Mouse (Mus musculus) midbrain, embryonic 13.5 days (tissue): ENCODE data around the gene Hoxd9. TPM values are rescaled to one million over a fixed set of nuclear protein-coding genes. Genes with fewer than 3 reads are reported as not detected.

Experiments
- ATAC-seq: fragments of 200-750 bp; cut with Nextera tagmentation; 2 replicates; pipeline ENCODE4 v1.8.0; 2017; ENCODE audit warnings: mild to moderate bottlenecking, moderate TSS enrichment, moderate library complexity
- H3K27ac ChIP-seq: fragments of 300-500 bp; sonication (generic); 2 replicates; pipeline ENCODE4 v1.5.1; 2015; ENCODE audit warnings: inconsistent platforms, mild to moderate bottlenecking, moderate library complexity
- H3K27me3 ChIP-seq: fragments of 300-500 bp; sonication (generic); 2 replicates; pipeline ENCODE4 v1.6.1; 2015; ENCODE audit warnings: mild to moderate bottlenecking, inconsistent platforms
- H3K36me3 ChIP-seq: fragments of 300-500 bp; sonication (generic); 2 replicates; pipeline ENCODE4 v1.6.1; 2015; ENCODE audit warnings: mild to moderate bottlenecking, inconsistent platforms
- H3K4me1 ChIP-seq: fragments of 300-500 bp; sonication (generic); replicated peaks from 2 replicates; pipeline ENCODE4 v1.6.1; 2015; ENCODE audit warnings: inconsistent platforms
- H3K4me2 ChIP-seq: fragments of 300-500 bp; sonication (generic); replicated peaks from 2 replicates; pipeline ENCODE4 v1.6.1; 2015; ENCODE audit warnings: moderate library complexity, mild to moderate bottlenecking, inconsistent platforms
- H3K4me3 ChIP-seq: fragments of 300-500 bp; sonication (generic); replicated peaks from 2 replicates; pipeline ENCODE4 v1.5.1; 2015; ENCODE audit warnings: mild to moderate bottlenecking, inconsistent platforms
- H3K9ac ChIP-seq: fragments of 300-500 bp; sonication (generic); replicated peaks from 2 replicates; pipeline ENCODE4 v1.6.1; 2015; ENCODE audit warnings: mild to moderate bottlenecking, inconsistent platforms
- H3K9me3 ChIP-seq: fragments of 300-500 bp; sonication (generic); 2 replicates; pipeline ENCODE4 v1.6.1; 2016; ENCODE audit warnings: mild to moderate bottlenecking, inconsistent platforms
- WGBS: fragments of 180-500 bp; shearing (Covaris S2); methylation state at CpG from one replicate; pipeline ENCODE4 v1.1.7; 2015; 5-methylcytosine and 5-hydroxymethylcytosine counted together
- polyA plus RNA-seq: library from polyadenylated mRNA; unstranded; fragments of >200 nt; fragmentation: Nextera tagmentation; extraction: Ambion mirVana; gene quantifications from 2 replicates; pipeline ENCODE4 v1.2.1, GENCODE M21; 2015

Gene Hoxd9
- polyA plus RNA-seq, 1 experiment from 2014 or later, result not detected

DNA sequence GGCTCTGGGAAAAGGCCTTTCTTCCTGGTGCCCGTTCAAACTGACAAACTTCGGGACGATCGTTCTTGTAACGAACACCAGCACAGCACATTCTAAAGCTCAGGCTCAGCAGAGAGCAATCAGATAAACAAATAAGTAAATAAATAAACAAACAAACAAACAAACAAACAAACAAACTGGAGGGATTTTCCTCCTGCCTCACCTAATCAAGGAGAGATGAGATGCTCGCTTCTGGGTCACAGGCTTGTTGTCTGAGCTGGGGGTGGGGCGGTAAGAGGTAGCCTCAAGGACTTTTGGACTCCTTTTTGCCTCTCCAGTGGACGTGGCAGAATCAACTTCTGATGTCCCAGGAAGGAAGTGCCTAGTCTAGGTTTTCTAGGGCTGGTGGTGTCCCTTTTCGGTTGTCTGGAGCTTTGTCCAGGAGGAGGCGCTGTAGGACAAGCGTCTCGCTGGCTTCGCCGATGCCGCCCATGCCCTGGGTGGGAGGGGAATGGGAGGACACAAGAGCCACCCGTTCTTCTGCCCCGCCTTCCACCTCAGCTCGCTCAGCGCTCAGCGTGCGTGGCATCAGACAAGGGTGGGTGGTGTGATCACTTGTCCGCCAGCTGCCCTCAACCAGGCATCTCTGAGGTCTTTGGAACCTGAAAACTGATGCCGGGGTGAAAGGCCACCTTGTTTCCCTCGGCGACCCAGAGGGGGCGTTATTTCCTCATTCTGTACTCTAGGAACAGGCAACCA lies 18.1 kb downstream of the Hoxd9 start:
- Histone ChIP-seq H3K27ac (no peak overlapping the region), H3K4me3 (peak overlapping the region; percentile 23), H3K9me3 (no peaks in the 10 kb centered on the region), H3K4me2 (peak overlapping the region; percentile 47), H3K27me3 (peaks cover 100% of the 10 kb centered on the region), H3K36me3 (no peaks in the 10 kb centered on the region), H3K9ac (no peak overlapping the region), H3K4me1 (peaks cover 6% of the 10 kb centered on the region)
- peak; percentile 73 for ATAC-seq
- WGBS, result 3% methylated on average over 26 of the region's 26 CpGs

DNA sequence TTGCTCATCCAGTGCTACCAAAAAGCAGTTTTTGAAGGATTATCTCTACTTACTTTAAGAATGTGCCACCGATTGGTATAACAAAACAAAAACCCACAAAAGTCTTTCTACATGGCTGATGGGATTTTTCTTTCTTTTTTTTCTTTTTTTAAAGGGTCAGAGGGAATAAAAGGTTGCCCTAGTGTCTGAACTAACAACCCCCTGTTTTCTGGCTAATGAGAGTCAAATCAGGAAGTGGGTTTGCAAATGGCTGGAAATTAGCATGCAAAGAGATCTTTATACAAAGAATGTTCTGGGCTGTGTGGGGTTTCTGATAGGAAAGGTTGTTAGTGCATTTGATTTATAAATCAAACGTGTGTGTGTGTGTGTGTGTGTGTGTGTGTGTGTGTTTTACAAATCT lies 22.9 kb downstream of the Hoxd9 start:
- Histone ChIP-seq H3K4me2 (no peak overlapping the region), H3K4me3 (no peak overlapping the region), H3K36me3 (no peaks in the 10 kb centered on the region), H3K9me3 (no peaks in the 10 kb centered on the region), H3K27me3 (peaks cover 100% of the 10 kb centered on the region), H3K4me1 (no peaks in the 10 kb centered on the region), H3K27ac (no peak overlapping the region), H3K9ac (no peak overlapping the region)
- no peak for ATAC-seq
- WGBS, result 4% methylated on average over 2 of the region's 2 CpGs

DNA sequence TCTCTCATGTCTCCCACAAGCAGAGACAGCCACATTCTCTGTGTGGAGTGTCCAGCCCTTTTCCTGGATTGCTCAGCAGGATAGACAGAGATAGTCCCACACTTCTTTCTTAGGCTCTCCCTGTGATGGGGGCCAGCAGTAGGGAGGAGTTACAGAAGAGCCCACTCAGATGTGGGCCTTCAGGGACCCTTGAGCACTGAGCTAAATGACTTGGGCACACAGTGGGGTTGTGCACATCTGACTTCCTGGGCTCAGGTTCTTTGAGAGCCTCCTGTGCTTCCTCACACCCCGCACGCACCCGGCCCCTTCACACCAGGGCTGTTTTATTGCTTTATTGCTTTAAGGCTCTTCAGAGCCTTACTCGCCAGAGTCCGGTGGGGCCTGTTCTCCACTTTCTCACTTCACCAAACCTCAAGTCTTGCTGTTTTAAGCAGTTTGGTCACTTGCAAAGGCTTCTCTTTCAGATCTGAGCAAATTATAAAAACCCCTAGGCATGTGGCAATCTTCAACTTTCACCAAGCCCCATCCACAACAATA lies 23.5 kb downstream of the Hoxd9 start:
- H3K4me1 ChIP-seq, result no peaks in the 10 kb centered on the region
- H3K36me3 ChIP-seq, result no peaks in the 10 kb centered on the region
- under 1% methylated on average over 5 of the region's 5 CpGs for WGBS
- H3K4me2 ChIP-seq, result no peak overlapping the region
- H3K27ac ChIP-seq, result no peak overlapping the region
- no peak overlapping the region for H3K9ac ChIP-seq
- peaks cover 100% of the 10 kb centered on the region for H3K27me3 ChIP-seq
- H3K9me3 ChIP-seq, result no peaks in the 10 kb centered on the region
- H3K4me3 ChIP-seq, result no peak overlapping the region
- no peak for ATAC-seq

DNA sequence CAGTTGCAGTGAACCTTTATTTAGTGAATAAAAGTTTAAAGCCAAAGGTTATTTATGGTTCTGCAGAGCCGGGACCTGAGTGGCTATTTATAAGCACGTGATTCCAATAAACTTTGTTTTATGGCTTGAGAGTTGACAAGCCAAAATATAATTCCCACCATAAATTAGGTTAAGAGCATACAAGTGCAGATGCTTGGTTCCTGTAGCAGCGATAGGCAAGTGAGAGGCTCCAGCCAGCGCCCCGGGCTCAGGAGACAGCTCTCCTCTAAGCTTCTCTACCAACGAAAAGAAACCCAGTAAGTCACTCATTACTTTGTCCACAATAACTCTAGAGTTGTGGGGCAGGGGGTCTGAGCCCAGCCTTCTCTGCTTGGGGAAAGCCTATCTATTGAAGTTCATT lies 24.4 kb downstream of the Hoxd9 start:
- H3K4me3 ChIP-seq, result no peak overlapping the region
- WGBS, result 3% methylated on average over 6 of the region's 6 CpGs
- peaks cover 100% of the 10 kb centered on the region for H3K27me3 ChIP-seq
- ATAC-seq, result no peak
- H3K4me1 ChIP-seq, result no peaks in the 10 kb centered on the region
- no peak overlapping the region for H3K27ac ChIP-seq
- H3K4me2 ChIP-seq, result no peak overlapping the region
- no peak overlapping the region for H3K9ac ChIP-seq
- no peaks in the 10 kb centered on the region for H3K9me3 ChIP-seq
- no peaks in the 10 kb centered on the region for H3K36me3 ChIP-seq

DNA sequence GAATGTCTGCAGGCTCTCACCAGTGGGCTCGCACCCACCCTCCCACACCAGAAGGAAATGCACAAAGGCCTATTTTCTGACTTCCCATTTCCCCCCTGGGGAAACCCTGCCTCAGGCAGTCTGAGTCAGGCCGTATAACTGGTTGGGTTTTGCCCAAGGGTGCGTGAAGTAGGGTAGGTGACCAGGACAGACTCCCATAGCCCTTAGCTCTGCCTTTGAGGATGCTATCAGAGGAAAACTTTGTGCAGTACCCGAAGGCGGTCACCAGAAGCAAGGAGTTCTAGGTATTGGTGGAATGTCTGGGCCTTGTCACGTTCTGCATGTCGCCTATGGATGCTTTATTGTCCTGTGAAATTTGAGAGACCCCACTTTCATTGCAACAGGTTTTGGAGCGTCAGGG lies 25.4 kb downstream of the Hoxd9 start:
- H3K4me2 ChIP-seq, result no peak overlapping the region
- ATAC-seq, result no peak

DNA sequence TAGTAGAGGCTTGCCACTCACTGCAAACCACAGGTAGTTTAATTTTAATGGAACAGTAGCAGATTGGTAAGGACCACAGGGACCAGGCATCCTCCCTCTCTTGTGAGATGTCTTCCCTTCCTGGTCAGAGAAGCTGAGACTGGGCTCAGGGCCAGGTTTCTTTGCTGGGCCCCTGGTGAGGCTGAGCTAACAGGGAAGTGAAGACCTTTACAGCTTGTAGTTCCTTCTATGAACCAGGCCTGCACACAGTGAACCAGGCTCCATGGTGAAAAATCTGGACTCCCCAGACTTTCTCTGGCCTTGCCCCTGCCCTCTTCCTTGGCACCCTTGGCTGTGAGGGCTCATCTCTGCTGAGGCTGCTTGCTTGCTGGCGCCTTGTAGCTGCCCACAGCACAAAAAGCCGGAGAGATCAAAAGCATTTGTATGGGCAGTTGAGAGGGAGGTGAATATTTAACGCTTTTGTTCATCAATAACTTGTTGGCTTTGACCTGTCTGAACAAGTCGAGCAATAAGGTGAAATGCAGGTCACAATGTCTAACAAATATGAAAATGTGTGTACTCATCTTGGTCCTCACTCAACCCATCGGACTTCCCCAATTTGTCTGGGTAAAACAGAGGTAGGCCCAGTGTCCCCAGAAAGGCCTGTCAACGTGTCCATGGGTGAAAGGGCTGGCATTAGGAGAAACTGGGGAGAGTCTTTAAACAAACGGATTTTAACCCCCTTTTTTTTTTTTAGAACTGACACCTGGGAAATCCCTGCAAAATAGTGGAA lies 26.9 kb downstream of the Hoxd9 start:
- Histone ChIP-seq H3K4me2 (no peak overlapping the region), H3K9me3 (no peaks in the 10 kb centered on the region), H3K9ac (no peak overlapping the region), H3K4me1 (peaks cover 6% of the 10 kb centered on the region), H3K27ac (no peak overlapping the region), H3K36me3 (no peaks in the 10 kb centered on the region), H3K4me3 (no peak overlapping the region), H3K27me3 (peaks cover 100% of the 10 kb centered on the region)
- ATAC-seq, result no peak
- WGBS, result 5% methylated on average over 7 of the region's 7 CpGs

More for the DNA sequence above, 25.4 kb downstream of the Hoxd9 start:
- 3% methylated on average over 8 of the region's 8 CpGs for WGBS
- Histone ChIP-seq H3K9me3 (no peaks in the 10 kb centered on the region), H3K4me3 (no peak overlapping the region), H3K27ac (no peak overlapping the region), H3K27me3 (peaks cover 100% of the 10 kb centered on the region), H3K9ac (no peak overlapping the region), H3K36me3 (no peaks in the 10 kb centered on the region), H3K4me1 (peaks cover 6% of the 10 kb centered on the region)

DNA sequence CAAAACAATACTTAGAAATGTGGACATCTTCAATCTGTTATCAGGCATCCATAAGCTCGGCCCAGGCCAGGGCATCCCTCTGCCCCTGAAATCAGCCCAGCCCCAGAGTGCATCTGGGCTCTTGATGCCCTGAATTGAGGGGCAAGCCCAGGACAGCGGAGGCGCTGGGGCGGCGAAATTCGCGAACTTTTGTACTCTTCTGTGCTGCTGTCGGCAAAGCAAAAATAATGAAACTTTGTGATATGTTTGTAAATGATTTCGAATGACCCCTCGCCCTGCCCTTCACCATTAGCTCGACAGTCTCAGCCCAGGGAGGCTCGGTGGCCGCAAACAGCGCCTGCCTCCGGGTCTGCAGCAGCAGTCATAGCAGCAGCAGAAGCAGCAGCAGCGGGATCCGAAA lies 27.6 kb downstream of the Hoxd9 start:
- Histone ChIP-seq H3K4me2 (no peak overlapping the region), H3K36me3 (no peaks in the 10 kb centered on the region), H3K9me3 (no peaks in the 10 kb centered on the region), H3K9ac (no peak overlapping the region), H3K27me3 (peaks cover 99% of the 10 kb centered on the region), H3K4me1 (peaks cover 6% of the 10 kb centered on the region), H3K4me3 (no peak overlapping the region), H3K27ac (no peak overlapping the region)
- ATAC-seq, result no peak
- WGBS, result 1% methylated on average over 17 of the region's 17 CpGs

DNA sequence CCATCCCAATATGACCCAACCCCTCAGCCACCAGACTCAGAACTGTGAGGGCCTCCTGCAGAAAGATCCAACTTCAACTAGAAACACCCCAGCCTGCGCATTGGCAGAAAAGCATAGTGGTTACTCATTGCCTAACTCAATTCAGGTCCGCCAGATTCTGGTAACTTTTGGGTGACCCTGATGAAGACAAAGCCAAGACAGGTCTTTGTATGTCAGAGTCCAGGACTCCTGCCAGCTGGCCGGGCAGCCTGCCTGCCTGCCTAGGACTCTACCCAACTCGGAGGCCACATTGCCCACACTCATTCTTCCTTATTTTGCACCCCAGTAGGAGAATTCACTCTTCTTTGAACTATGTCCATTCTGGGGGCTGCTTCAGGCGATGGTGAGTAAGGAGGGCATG lies 29.0 kb downstream of the Hoxd9 start, which contains the start of gene Gm28230:
Gene Gm28230 (plus strand): TSS at position 178 of the 400 bp plus-strand sequence.
- Histone ChIP-seq H3K4me3 (peak within 1 kb of the TSS; percentile 14; the same call in 1 of the 2 replicates), H3K4me2 (peak within 1 kb of the TSS; percentile 26; the same call in 1 of the 2 replicates), H3K27me3 (peaks cover 99% of the 10 kb centered on the region), H3K9me3 (no peaks in the 10 kb centered on the region), H3K27ac (no peak within 1 kb of the TSS), H3K9ac (no peak within 1 kb of the TSS), H3K36me3 (no peaks in the 10 kb centered on the region), H3K4me1 (peaks cover 6% of the 10 kb centered on the region)
- 5% methylated on average over 5 of the region's 5 CpGs for WGBS
- ATAC-seq, result no peak

DNA sequence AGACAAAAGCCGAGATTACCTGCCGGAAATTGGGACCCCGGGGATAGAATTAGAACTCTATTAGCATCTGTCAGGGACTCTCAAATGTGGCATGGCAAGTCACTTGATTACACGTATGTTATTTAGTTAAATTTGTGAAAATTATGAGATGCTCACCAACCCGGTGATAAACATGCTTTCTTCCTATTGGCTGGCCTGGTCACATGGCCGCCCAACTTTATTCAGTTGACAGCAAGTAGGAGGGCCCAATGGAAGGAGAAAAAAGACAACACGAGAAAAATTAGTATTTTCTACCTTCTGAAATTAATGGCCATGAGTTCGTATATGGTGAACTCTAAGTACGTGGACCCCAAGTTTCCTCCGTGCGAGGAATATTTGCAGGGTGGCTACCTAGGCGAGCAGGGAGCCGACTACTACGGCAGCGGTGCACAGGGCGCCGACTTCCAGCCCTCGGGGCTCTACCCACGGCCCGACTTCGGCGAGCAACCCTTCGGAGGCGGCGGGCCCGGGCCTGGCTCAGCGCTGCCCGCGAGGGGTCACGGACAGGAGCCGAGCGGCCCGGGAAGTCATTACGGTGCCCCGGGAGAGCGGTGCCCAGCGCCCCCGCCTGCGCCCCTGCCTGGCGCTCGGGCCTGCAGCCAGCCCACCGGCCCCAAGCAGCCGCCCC lies 29.6 kb downstream of the Hoxd9 start:
- Histone ChIP-seq H3K9ac (no peak overlapping the region), H3K4me1 (peaks cover 6% of the 10 kb centered on the region), H3K27me3 (peaks cover 99% of the 10 kb centered on the region), H3K9me3 (no peaks in the 10 kb centered on the region), H3K36me3 (no peaks in the 10 kb centered on the region), H3K4me2 (peak overlapping the region; percentile 26; the same call in 1 of the 2 replicates), H3K27ac (no peak overlapping the region), H3K4me3 (peak overlapping the region; percentile 14; the same call in 1 of the 2 replicates)
- ATAC-seq, result no peak
- WGBS, result under 1% methylated on average over 43 of the region's 43 CpGs

DNA sequence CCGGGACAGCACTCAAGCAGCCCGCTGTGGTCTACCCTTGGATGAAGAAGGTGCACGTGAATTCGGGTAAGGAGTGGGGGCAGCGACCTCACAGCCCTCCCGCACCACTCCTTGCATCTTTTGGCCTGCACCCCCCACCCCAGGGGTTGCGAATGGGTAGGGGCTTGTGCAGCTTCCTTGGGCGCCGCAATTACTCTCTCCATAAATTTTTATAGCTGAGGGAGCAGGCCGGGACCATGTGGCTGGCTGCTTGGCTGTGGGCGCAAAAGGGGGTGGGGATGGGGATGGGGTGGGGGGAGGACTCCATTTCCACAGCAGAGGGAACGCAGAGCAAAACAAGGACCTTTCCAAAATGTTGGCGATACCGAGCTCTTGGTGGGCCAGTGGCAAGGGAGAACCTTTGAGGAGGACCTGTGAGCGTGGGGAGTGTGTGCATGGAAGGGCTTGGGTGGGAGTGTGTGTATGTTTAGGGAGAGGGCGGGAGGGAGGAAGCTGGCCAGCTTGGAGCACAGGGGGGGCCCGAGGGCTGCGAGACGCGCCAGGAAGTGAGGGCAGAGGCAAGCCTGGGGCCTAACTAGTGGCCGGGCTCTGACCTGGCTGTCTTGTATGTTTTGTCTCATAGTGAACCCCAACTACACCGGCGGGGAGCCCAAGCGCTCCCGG lies 30.2 kb downstream of the Hoxd9 start:
- Histone ChIP-seq H3K9ac (no peak overlapping the region), H3K36me3 (no peaks in the 10 kb centered on the region), H3K9me3 (no peaks in the 10 kb centered on the region), H3K4me1 (peaks cover 7% of the 10 kb centered on the region), H3K4me3 (no peak overlapping the region), H3K27me3 (peaks cover 99% of the 10 kb centered on the region), H3K27ac (no peak overlapping the region), H3K4me2 (no peak overlapping the region)
- no peak for ATAC-seq
- under 1% methylated on average over 25 of the region's 25 CpGs for WGBS

DNA sequence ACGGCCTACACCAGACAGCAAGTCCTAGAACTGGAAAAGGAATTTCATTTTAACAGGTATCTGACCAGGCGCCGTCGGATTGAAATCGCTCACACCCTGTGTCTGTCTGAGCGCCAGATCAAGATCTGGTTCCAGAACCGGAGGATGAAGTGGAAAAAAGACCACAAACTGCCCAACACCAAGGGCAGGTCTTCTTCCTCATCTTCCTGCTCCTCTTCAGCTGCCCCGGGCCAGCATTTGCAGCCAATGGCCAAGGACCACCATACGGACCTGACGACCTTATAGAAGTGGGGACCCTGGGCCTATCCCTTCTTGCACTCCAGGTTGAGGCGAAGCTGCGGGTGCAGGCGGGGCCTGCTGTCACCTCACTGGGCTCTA lies 30.8 kb downstream of the Hoxd9 start:
- ATAC-seq, result no peak
- Histone ChIP-seq H3K4me3 (no peak overlapping the region), H3K36me3 (no peaks in the 10 kb centered on the region), H3K4me2 (no peak overlapping the region), H3K9ac (no peak overlapping the region), H3K9me3 (no peaks in the 10 kb centered on the region), H3K4me1 (peaks cover 10% of the 10 kb centered on the region), H3K27me3 (peaks cover 99% of the 10 kb centered on the region), H3K27ac (no peak overlapping the region)
- WGBS, result 2% methylated on average over 13 of the region's 13 CpGs
